Mouse (Mus musculus) G1E (cell line): ENCODE data around the gene Rxfp1. TPM values are rescaled to one million over a fixed set of nuclear protein-coding genes. Genes with fewer than 3 reads are reported as not detected.
"Not testable (repeated sequence)": the region's sequence is repeated elsewhere in the genome, so short reads cannot be mapped to it uniquely, and the experiment has no call there.

Experiments used
- ATAC-seq: 2 replicates; pipeline ENCODE4 v1.8.0; 2016; ENCODE audit warnings: mild to moderate bottlenecking; ENCODE audit not compliant: insufficient number of reproducible peaks, poor library complexity, low FRiP score, severe bottlenecking; ENCODE audit errors: extremely low read depth
- DNase-seq: peaks from one replicate; pipeline ENCODE4 v3.0.0; 2012; ENCODE audit warnings: low spot score
- H3K27me3 ChIP-seq: 2 replicates; pipeline ENCODE4 v1.6.1; 2012; ENCODE audit warnings: mild to moderate bottlenecking, low read length, inconsistent platforms; ENCODE audit not compliant: insufficient read depth
- H3K36me3 ChIP-seq: replicated peaks from 2 replicates; pipeline ENCODE3; 2012; ENCODE audit warnings: mild to moderate bottlenecking, inconsistent platforms
- H3K4me1 ChIP-seq: 2 replicates; pipeline ENCODE4 v1.6.1; 2012; ENCODE audit warnings: low read depth, low read length, inconsistent platforms, mixed read lengths; ENCODE audit not compliant: insufficient read depth
- H3K4me3 ChIP-seq: 2 replicates; pipeline ENCODE4 v1.5.1; 2012; ENCODE audit warnings: low read depth, mild to moderate bottlenecking, inconsistent platforms, low read length, moderate library complexity, mixed read lengths
- H3K9me3 ChIP-seq: replicated peaks from 2 replicates; pipeline ENCODE4 v1.6.1; 2012; ENCODE audit warnings: inconsistent platforms
- CTCF ChIP-seq: IDR thresholded peaks from 2 replicates; pipeline ENCODE4 v1.5.1; 2012; ENCODE audit warnings: low read depth, low read length, inconsistent platforms, mixed read lengths
- GATA1 ChIP-seq: IDR thresholded peaks from 2 replicates; pipeline ENCODE4 v1.6.1; 2012; ENCODE audit warnings: borderline replicate concordance, low read length, inconsistent platforms, mixed read lengths
- GATA2 ChIP-seq: IDR thresholded peaks from 2 replicates; pipeline ENCODE4 v1.6.1; 2012; ENCODE audit warnings: low read depth, low read length, inconsistent platforms, borderline replicate concordance
- POLR2AphosphoS5 ChIP-seq: IDR thresholded peaks from 2 replicates; pipeline ENCODE4 v1.6.1; 2012; ENCODE audit warnings: low read depth, low read length, inconsistent platforms; ENCODE audit not compliant: insufficient replicate concordance
- TAL1 ChIP-seq: conservative IDR thresholded peaks from 2 replicates; pipeline ENCODE4 v1.6.1; 2012; ENCODE audit warnings: low read depth, low read length, inconsistent platforms, mixed read lengths
- polyA plus RNA-seq: library from polyadenylated mRNA; stranded (reverse); fragments of >175 nt; gene quantifications from 2 replicates; pipeline ENCODE4 v1.2.3, GENCODE M21; 2012
- total RNA-seq, 2 experiments: library from RNA; stranded (forward) in 1 of 2; stranded (reverse) in 1 of 2; fragments of 200-1000 nt in 1 of 2; fragments of >200 nt in 1 of 2; fragmentation: Nextera tagmentation in 1 of 2; gene quantifications; 2 replicates each; pipeline ENCODE4 v1.2.3; 2014 to 2017

The Rxfp1 gene
- total and polyA plus RNA-seq, 3 experiments: 0.38 TPM; not detected in 2

- no peak overlapping the region for H3K4me3 ChIP-seq
- H3K36me3 ChIP-seq: no peaks in the 10 kb centered on the region
- DNase-seq (no peak), ATAC-seq (no peak)
- H3K4me1 ChIP-seq: no peaks in the 10 kb centered on the region
- H3K9me3 ChIP-seq: no peaks in the 10 kb centered on the region
- TF ChIP-seq POLR2AphosphoS5: no peak
- no peak for TF ChIP-seq CTCF
- no peak for TF ChIP-seq GATA2
- H3K27me3 ChIP-seq: peaks cover 15% of the 10 kb centered on the region
Measured at GRCm38 (mm10) chr3:79706436-79706835, 31.2 kb downstream of the Rxfp1 start.

- no peak overlapping the region for H3K4me3 ChIP-seq
- TF ChIP-seq POLR2AphosphoS5 (no peak), GATA2 (no peak), TAL1 (no peak), GATA1 (no peak), CTCF (no peak)
- no peaks in the 10 kb centered on the region for H3K9me3 ChIP-seq
- no peak for ATAC-seq
- peaks cover 11% of the 10 kb centered on the region for H3K27me3 ChIP-seq
- H3K36me3 ChIP-seq: no peaks in the 10 kb centered on the region
- H3K4me1 ChIP-seq: no peaks in the 10 kb centered on the region
- no peak for DNase-seq
Measured at GRCm38 (mm10) chr3:79703135-79703534, 34.5 kb downstream of the Rxfp1 start.

GRCm38 (mm10) chr3:79691957-79692356, 45.7 kb downstream of the Rxfp1 start:
- Histone ChIP-seq H3K36me3 (no peaks in the 10 kb centered on the region), H3K9me3 (peaks cover 2% of the 10 kb centered on the region; the same call in 1 of the 2 replicates), H3K27me3 (peaks cover 5% of the 10 kb centered on the region; the same call in 1 of the 2 replicates), H3K4me3 (no peak overlapping the region), H3K4me1 (no peaks in the 10 kb centered on the region)
- DNase-seq (no peak), ATAC-seq (no peak)
- TF ChIP-seq POLR2AphosphoS5: no peak
- TF ChIP-seq CTCF: no peak
- no peak for TF ChIP-seq GATA2
- no peak for TF ChIP-seq TAL1
- no peak for TF ChIP-seq GATA1

GRCm38 (mm10) chr3:79690111-79690651, 47.5 kb downstream of the Rxfp1 start:
- TF ChIP-seq TAL1: no peak
- no peak for TF ChIP-seq GATA2
- DNase-seq: no peak
- no peak for ATAC-seq
- Histone ChIP-seq H3K9me3 (peaks cover 2% of the 10 kb centered on the region; the same call in 1 of the 2 replicates), H3K4me3 (no peak overlapping the region), H3K36me3 (no peaks in the 10 kb centered on the region), H3K4me1 (no peaks in the 10 kb centered on the region), H3K27me3 (peaks cover 7% of the 10 kb centered on the region; the same call in 1 of the 2 replicates)

- not testable (repeated sequence) for DNase-seq, H3K4me3 ChIP-seq, H3K4me1 ChIP-seq, H3K9me3 ChIP-seq, ATAC-seq, H3K27me3 ChIP-seq, H3K36me3 ChIP-seq
Measured at GRCm38 (mm10) chr3:79688101-79688500, 49.6 kb downstream of the Rxfp1 start.

- H3K36me3 ChIP-seq: no peaks in the 10 kb centered on the region
- no peaks in the 10 kb centered on the region for H3K4me1 ChIP-seq
- H3K27me3 ChIP-seq: 0 out of 2 replicates have a peak, but pooled peaks cover 2% of the 10 kb centered on the region
- no peak for DNase-seq
- ATAC-seq: no peak
- H3K9me3 ChIP-seq: peaks cover 2% of the 10 kb centered on the region; the same call in 1 of the 2 replicates
- TF ChIP-seq GATA1 (no peak), TAL1 (no peak), POLR2AphosphoS5 (no peak), CTCF (no peak), GATA2 (no peak)
- H3K4me3 ChIP-seq: no peak overlapping the region
Measured at GRCm38 (mm10) chr3:79683529-79683928, 54.2 kb downstream of the Rxfp1 start.

GRCm38 (mm10) chr3:79682351-79683132, 55.1 kb downstream of the Rxfp1 start:
- H3K9me3 ChIP-seq: peaks cover 2% of the 10 kb centered on the region; the same call in 1 of the 2 replicates
- H3K27me3 ChIP-seq: 0 out of 2 replicates have a peak, but pooled peaks cover 2% of the 10 kb centered on the region
- TF ChIP-seq GATA2: no peak
- TF ChIP-seq GATA1: no peak
- no peak for TF ChIP-seq CTCF
- no peak overlapping the region for H3K4me3 ChIP-seq
- H3K36me3 ChIP-seq: no peaks in the 10 kb centered on the region
- DNase-seq: no peak
- H3K4me1 ChIP-seq: no peaks in the 10 kb centered on the region
- ATAC-seq: no peak
